Mouse (Mus musculus) right cerebral cortex, postnatal 36 days (tissue): ENCODE results near the gene Vac14.
A peak's percentile ranks its signal among the peaks of the same experiment; 100 is the strongest.

Experiments
- DNase-seq, 2 experiments: peaks; one replicate each; pipeline ENCODE4 v3.0.0; 2022; ENCODE audit warnings: low spot score in 2 of 2, mixed read lengths in 1 of 2

Vac14 gene

DNA sequence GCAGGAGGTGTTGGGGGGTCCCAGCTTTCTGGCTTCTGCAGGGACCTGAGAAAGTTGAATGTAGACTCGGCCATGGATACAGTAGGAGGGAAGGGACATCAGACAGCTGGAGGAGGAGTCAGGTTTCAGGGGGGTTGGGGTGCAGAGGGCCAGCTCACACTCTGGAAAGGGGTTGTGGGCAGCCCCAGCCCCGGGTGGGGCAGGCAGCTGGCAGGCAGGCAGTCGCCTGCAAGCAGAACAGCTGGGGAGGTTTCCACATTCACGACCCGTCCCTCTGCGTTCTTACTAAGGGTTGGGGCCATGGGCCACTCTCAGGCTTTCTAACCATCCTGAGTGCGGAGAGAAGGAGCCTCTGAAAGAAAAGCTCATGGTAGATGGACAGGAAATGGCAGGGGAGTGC lies 98.7 kb downstream of the Vac14 start:
- no peak for DNase-seq

DNA sequence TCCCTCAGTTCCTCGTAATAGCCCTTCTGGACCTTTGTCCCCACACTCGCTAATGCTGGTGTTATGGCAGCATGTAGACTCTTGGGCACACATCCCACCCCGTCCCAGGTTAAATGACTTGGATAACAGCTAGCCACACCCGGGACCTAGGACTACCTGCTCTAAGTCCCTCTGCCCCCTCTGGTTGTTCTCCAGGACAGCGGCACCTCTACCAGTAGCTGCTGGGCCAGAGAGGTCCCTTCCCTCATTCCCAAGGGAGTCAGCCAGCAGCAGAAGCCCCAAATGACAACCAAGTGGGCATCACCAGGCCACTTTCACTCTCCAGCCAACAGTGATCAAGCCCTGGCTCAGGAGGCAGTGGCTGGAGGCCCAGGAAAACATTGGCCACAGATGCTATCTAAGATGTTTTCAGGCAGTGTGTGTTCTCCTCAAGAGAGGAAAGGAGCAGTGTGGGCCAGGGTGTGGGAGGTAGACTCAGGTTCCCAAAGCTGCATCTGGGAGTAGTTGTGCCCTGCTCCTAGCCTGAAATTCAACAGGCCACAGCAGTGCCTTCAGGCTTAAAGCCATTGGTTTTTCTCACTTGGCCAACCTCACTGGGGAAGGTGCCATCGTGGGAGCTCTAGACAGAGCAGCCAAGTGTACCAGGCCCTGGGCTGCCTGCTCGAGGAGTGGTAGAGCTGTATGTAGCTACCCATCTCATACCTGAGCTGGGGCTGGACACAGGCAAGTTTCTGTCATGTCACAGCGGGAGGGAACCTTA lies 100.0 kb downstream of the Vac14 start:
- no peak for DNase-seq

DNA sequence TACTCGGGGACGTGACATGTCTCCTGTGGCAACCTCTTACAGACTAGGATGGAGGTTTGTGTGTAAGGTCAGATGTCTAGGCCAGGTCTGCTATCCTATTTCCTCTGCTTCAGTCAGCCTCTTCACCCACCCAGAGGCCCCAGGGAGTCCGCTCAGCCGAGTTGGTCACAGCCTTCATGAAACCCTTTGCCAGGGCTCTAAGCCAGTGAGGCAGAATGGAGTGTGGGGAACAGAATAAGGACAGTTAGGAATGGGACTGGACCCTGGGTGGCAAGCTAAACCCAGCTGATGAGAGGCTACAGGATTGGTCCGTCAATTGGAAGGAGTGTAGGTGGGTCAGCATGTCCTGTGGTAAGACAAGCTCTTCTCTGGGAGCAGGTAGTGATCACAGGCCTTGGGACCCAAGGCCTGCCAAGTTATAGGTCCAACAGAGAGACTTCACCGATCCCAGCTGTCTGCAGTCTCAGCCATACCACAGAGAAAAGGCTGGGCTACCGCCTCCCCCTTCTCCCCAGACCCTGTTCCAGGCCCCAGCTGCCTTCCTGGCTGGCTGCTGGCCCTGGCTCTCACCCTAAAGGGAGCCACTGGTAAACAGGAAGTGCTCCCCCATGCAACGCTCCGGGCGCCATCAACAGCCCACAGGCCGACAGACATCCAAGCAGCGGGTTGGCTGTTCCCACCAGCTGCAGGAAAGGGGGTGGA lies 100.7 kb downstream of the Vac14 start:
- DNase-seq, result no peak

DNA sequence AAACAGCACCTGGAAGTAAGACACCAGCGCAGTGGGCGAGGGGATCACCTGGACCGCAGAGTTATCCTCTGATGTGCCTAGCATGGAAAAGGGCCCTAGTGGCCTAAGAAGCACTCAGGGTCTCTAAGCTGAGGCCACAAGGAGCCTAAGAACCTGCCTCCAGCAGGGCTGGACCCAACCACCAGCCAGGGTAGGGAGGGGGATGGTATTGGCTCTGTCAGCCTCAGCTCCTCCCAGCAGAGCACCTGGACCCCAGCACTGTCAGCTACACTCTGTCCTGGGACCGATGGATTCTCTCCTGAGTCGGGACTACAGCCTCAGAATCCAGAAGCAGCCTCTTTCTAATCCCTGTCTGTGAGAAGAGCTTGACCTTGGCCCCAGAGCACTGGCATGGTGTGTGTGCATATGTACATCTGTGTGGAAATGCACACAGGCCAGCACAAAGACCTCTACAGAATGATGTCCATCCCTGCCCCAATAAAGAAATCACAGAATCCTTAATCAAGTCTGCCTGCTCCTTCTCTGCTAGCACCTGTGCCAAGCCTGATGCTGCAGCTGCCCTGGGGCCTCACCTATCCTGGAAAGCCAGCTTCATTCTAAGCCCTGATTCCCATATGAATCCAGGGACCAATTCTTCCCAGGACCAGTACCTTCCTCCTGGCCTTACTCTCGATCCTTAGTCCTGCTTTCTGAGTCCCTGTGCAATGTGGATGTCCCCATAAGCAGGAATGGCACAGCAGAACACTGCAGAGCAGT lies 101.7 kb downstream of the Vac14 start:
- DNase-seq, result no peak

DNA sequence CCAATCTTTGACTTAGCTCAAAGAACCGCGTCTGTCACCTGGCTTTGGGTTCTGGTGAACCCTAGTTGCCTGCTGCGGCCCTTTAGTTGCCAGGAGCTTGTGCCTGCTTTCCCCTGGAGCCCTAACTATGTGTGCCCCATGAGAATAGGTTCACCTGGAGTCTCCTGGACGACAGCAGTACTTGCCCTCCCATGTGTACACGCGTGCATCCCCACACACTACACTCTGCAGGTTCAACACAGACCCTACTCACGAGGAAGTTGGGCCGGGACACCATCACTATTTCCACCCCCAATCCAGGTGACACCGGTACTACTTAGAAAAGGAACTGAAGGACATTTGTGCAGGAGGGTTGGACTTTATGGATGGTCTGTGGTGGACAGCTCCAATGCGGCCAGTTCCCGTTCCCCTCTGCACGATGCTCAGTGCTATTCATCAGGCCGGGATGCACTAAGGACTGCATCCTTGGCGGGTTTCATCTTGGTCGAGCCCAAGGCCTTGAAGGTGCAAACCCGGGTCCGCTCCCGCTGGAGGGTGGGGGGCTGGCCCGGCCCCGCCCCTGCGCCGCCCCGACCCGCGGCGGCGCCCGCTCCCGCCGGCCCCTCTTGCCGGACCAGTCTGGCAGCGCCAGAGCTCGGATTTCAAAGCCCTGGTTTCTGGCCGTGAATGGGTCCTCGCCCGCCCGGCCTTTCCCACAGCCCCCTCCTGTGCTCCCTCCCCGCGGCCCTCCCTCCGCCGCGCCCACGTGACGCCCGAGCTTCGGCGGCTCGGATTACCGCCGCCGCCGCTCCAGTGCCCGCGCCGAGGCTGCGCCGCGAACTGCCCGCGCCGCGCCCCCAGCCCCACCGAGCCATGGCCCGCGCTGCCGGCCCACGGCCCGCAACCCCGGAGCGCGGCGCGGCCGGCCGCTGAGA lies 102.6 kb downstream of the Vac14 start, which contains the start of gene Mtss1l:
Mtss1l (plus strand) TSS at position 792 of the 914 bp plus-strand sequence.
- DNase-seq, result peak; percentile 58 to 66

DNA sequence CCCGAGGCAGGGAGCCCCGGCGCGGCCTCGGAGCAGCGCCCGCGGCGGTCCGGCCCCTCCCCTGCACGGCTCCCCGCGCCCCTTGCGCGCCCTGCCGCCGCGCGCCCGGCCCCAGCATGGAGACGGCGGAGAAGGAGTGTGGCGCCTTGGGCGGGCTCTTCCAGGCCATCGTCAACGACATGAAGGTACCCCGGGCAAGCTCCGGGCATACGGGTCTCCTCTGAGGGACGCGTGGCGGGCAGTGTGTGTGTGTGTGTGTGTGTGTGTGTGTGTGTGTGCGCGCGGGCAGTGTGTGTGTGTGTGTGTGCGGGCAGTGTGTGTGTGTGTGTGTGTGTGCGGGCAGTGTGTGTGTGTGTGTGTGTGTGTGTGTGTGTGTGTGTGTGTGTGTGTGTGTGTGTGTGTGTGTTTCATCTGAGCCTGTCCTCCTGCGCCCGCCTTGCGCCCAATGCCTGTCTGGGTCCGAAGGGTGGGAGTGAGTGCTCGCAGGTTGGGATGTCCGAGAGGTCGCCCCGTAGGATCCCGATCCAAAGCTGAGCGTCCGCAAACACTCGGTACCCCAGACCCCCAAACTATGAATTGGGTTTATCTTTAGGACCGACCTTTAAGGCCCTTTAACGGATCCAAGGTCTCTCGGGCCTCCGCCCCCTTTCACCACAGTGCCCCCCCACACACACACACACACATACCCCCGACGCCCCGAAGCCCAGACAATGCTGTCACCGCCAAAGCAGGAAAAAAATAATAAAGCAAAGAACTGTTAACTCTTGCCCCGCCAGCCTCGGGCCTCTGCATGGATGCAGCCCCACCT lies 103.4 kb downstream of the Vac14 start:
- no peak for DNase-seq

DNA sequence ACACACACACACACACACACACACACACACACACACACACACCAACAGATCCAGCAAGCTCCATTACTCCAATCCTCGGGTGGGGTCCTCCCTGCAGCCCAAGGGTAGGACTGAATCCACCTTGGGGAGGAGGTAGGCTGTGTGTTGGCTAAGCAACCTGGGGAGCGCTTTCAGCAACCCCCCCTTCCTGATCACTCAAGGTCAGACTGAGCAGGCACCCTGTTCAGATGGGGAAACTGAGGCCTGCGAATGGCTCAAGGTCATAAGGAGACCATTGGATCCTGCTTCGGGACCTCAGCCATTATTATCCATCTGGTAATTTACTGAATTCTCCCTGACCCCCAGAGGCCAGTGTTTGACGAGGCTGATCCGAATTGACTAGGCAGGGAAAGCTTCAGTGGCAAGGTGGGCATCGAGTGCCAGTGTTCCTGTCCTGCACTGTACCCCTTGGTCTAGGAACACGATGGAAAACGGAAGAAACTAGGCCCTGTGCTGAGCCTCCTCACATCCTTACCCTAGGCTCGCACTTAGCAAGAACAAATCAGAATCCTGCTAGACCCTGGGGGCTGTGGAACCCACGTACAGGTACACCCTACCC lies 104.1 kb downstream of the Vac14 start:
- DNase-seq, result no peak

DNA sequence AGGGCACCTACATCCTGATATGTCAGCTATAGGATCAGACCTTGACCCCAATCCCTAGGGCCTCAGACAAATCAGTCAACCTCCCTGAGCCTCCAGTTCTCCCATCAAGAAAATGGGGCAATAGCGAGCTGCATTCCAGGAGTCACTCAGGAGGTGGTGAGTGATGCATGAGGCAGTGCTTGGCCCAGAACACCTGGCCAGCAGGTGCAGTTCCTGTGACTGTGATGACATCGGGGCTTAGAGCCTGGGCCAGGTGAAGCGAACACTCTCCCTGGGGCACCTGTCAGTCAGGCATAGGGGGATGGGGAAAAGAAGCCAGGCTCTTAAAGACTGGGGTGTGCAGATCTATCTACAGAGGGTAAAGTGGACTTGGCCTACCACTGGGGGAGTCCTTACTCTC lies 106.1 kb downstream of the Vac14 start:
- DNase-seq, result no peak

DNA sequence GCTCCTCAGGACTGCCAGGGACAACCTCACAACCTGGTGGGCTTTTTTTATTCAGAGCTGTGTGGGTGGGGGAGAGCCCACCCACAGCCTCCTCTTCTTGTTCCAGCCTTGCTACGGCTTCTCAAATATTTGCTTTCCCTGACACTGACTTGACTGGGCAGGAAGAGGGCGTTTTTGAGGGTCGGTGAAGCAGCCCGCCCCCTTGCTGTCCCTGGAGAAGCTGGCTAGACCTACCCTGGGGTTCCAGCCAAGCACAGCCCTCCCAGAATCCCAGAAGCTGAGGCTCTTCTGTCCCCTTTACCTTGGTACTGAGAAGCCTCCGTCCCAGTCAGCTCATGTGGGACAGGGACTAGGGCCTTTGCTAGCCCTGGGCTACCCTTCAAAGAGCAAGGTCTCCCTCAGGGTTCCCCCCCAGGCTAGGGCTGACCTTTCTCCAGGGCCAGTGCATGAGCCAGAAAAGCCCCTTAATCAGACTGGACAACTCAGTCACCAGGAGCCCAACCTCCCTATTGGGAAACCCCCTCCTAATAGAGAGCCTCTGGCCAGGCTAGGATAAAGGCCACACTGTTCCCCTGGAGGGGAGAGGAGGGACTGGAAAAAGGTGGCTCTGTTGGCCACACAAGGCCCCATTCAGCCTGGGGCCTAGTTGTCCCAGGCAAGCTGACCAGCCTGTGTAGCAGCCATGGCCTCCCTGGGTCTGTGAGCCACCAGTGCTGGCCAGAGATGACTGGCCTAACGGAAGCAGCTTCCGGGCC lies 106.9 kb downstream of the Vac14 start:
- DNase-seq, result peak; percentile 58 to 62

DNA sequence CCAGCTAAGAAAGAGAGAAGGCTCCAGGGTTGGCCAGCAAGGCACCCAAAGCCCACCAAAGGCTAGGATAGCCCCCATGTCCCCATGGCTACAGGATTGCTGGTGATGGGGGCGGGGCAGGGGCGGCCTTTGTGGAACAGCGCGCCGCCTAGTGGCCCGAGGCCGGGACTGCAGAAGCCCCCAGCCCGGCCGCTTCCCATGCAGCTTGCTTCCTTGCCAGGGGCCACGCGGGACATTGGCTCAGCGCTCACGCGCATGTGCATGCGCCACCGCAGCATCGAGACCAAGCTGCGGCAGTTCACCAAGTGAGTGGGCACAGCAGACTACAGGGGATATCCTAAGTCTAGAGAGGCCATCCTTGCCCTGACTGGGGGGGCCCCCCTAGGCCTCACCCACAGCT lies 108.5 kb downstream of the Vac14 start:
- DNase-seq, result no peak

DNA sequence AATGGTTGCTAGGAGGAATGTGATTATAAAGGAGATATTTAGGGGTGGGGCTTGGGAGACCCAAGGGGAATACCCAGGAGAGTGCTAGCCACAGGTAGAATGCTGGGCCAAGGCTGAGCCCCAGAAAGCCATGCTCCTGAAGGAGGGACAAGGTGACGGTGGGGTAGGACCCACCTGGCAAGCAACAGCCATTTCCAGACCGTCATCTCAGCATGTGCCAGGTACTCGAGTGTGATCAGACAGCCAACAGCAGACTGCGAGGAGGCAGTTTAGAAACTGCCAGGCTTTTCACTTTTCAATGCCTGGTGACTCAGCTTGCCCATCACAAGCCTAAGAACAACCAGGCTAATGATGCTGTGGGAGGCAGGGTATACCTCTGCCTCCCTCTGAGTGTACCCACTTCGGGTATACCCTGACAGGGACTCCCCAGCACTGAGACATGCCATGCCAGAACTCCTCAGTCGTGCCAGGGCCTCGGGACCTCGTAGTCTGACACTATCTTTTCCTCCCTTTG lies 113.0 kb downstream of the Vac14 start:
- DNase-seq, result no peak

DNA sequence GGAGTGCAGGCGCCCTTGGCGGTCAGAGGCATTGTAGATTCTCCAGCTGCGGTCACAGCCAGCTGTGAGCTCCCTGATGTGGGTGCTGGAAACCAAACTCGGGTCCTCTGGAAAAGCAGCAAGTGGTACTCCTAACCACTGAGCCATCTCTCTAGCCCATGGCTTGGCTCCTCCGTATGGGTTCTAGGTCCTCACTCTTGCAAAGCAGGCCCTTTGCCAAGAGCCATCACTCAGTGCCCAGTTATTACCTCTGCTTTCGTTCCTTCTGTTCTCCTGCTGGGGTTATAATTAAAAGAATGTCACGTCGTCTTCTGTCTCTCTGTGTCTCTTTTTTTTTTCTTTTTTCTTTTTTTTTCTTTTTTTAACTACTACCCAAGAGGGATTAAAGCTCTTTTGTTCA lies 114.7 kb downstream of the Vac14 start:
- DNase-seq, result no peak

DNA sequence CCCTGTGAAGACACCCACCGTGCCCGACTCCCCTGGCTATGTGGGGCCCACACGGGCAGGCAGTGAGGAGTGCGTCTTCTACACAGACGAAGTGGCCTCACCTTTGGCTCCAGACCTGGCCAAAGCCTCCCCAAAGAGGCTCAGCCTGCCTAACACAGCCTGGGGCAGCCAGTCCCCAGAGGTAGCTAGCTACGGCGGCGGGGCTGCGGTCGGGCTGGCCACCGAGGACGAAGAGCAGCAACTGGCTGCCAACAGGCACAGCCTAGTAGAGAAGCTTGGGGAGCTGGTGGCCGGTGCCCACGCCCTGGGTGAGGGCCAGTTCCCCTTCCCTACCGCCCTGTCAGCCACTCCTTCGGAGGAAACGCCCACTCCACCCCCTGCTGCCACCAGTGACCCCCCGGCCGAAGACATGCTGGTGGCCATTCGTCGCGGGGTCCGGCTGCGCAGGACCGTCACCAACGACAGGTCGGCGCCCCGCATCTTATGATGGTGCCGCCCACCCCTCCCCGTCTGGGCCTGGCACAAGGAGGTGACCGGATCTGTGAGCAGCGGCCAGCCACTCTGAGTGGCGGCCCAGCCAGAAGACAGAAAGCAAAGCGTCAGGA lies 120.3 kb downstream of the Vac14 start:
- DNase-seq, result no peak

DNA sequence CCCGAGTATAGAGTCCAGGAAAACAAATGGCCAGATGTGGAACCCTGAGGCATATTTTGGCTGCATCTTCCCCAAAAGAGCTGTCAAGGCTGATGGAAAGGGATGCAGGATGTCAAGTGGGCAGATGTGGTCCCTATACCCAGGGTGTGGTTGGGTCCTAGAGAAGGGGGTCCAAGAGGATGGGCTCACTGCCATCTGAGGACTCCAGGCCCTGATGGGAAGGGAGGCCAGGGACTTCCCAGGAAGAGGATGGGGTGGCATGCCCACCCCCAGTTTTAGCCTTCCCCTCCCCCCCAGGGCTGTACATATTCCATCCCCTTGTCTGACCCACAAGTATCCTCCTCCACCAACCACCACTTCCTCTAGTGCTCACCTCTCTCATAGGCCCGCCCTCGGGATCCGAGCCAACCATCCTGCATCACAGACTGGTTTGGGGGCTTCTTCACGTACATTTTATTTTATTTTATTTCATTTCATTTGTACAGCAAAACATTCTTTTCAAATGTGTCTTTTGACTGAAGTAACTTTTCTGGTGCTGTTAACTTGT lies 122.3 kb downstream of the Vac14 start:
- no peak for DNase-seq

DNA sequence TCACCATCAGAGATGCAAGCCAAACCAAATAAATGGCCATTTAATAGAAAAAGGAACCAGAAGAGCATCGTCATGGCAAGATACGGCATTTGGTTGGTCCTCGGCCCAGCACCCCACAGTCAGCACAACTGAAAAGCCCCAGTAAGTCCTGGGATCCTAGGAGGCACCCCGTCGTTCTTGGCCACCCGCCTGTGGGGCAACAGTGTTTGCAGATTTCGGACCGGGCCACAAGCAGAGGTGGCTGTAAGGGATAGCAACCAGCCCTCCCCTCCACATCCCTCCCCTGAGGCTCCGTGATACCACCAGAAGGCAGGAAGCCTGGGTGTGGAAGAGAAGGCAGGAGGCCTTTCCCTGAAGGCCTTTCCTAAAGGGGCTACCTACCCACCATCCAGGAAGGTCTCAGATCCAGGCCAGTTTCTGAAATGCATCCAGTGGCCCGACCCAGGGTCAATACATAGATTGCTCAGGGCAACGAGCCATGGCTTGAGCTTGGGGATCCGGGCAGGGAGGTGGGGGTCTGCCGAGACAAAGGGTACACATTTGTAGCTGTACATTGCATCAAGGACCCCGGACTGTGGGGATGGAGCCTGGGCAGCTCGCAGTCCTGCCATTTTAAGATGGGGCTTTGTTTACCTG lies 123.5 kb downstream of the Vac14 start:
- DNase-seq, result no peak

DNA sequence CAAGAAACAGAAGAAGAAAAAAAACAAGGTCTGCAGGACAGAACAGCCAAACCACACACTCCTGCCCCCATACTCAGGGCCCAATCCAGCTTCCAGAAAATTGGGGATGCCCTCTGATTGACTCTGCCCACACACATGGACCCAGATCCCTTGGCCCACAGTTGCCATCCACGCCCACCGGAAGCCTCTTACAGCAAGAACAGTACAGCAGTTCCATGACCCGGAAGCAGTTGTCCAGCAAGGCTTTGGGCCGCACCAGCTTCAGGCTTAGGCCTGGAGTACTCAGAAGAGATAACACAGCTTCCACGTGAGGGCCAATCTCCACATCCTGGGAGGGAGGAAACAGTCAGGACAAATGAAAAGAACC lies 124.0 kb downstream of the Vac14 start:
- DNase-seq, result no peak

DNA sequence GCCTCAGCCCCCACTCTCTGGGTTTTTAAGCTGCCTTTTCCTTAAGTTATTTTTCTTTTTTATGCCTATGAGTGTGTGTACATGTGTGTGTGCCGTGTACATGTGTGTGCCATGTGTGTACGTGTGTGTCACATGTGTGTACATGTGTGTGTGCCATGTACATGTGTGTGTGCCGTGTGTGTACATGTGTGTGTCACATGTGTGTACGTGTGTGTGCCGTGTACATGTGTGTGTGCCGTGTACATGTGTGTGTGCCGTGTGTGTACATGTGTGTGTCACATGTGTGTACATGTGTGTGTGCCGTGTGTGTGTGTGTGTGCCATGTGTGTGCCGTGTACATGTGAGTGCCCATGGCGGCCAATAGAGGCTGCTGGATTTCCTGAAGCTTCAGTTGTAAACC lies 126.8 kb downstream of the Vac14 start:
- no peak for DNase-seq

DNA sequence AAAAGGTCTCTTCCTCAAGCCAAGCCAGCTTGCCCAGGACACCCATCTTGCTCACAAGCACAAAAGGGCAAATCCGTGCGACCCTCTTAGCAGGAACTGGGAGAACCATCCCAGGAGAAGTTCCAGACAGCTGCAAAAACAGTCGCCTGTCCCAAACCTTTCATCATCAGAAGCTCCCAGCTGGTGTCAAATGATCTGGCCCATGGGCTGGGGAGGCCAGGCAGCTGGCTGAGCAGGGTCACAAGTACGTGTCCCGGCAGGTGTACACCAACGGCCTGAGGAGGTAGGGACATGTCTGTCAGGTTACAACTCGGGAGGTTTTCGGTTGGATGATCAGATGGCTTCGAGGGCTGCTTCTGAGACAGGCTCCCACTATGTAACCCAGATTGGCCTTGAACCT lies 128.3 kb downstream of the Vac14 start:
- no peak for DNase-seq
